Mouse (Mus musculus): ENCODE data around the gene Mphosph6.

The Mphosph6 gene

DNA sequence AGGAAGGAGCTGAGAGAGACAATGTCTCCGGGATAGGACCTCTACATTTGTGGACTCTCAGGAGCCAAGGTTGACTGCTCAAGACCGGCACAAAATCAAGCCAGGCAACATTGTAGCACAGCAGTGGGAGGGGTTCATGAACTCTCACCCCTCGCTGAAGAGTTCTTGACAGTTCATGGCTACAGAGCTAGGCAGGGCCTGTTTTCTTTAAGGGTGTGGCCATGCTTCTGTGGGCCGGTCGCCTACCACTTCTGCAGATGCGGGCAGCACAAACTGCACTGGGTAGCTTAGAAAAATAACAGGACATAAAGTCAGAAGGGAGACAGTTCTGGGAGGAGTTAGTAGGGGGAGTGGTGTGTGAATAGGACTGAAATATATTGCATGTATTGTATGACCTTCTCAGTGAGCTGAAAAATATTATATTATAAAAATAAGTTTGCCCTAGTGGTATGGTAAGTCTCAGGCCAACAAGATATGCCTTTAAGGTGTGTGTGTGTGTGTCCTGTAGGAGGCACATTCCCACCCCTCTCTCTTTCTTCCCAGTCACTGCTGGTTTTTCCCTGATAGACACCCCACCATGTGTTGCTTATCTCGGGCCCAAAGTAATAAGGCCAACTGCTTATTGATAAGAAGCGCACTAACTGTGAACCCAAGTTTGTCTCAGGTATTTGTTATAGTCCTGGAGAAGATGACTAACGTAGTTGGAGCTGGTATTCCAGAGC is 30.5 kb downstream of the Mphosph6 start:
- DNase-seq (ENCODE audit: extremely low spot score, low read depth, low spot score), result no peak

DNA sequence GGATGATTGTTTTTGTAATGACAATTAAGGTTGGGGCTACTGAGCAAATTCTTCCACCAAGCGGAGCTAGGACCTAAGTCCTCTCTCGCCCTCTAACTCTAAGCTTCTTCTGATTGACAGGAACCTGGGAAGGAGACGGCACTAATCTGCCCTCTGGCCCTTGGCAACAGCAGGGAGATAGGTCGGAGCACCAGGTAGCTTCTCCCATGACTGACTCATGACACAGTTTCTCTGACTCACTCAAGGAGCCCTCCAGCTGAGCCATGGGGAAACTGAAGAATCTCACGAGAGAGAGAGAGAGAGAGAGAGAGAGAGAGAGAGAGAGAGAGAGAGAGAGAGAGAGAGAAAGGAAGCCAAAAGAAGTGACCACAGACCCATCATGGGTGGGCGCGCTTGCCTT is 32.8 kb downstream of the Mphosph6 start:
- DNase-seq (ENCODE audit: extremely low spot score, low read depth, low spot score), result no peak

DNA sequence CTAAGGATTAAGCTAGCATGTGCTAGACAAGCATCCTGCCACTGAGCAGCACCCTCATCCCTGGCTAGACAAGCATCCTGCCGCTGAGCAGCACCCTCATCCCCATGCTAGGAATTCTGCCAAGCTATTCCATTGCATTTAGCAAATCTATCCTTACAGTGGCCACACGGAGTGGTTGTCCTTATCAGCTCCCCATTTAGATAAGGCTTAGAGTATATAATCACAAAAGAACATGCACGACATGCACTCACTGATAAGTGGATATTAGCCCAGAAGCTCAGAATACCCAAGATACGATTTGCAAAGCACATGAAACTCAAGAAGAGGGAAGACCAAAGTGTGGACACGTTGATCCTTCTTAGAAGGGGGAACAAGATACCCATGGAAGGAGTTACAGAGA is 35.8 kb downstream of the Mphosph6 start:
- no peak for DNase-seq (ENCODE audit: extremely low spot score, low read depth, low spot score)

DNA sequence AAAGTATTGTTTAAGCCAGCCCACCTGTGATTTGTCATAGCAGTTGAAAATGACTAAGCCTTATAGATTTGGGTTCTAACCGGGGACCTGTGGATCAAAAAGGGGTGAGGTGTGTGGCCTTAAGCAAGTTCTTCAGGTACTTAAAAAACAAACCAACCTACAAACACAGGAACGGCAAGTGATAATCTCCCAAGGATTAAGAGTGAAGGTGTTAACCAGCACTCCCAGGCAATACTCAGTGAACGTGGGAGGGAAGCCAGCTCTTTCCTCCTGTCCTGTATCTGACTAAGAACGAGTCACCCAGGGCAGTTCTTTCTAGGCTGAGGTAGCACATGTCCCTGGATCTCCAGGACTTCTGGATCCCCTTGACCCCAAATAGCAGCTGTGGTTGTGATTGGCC is 37.1 kb downstream of the Mphosph6 start:
- DNase-seq (ENCODE audit: extremely low spot score, low read depth, low spot score), result no peak

DNA sequence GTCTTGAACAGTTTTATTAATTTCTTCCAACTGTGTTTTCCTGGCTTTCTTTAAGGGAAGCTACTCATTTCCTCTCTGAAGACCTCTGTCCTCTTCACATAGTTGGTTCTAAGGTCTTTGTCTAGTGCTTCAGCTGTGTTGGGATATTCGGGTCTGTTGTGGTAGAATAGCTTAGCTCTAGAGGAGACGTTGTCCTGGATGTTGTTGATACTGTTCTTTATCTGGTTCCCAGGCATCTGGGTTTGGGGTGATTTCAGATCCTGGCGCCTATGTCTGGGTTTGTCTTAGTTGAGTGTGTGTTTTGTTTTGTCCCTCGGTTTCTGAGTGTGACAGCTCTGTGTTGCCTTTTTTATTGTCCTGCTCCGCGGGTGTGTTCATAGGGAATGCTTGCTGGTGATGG is 39.0 kb downstream of the Mphosph6 start:
- no peak for DNase-seq (ENCODE audit: extremely low spot score, low read depth, low spot score)

- DNase-seq (ENCODE audit: extremely low spot score, low read depth, low spot score), result no peak
These were observed 43.8 kb downstream of the Mphosph6 start for GRCm38 (mm10) chr8:117757900-117758299.

DNA sequence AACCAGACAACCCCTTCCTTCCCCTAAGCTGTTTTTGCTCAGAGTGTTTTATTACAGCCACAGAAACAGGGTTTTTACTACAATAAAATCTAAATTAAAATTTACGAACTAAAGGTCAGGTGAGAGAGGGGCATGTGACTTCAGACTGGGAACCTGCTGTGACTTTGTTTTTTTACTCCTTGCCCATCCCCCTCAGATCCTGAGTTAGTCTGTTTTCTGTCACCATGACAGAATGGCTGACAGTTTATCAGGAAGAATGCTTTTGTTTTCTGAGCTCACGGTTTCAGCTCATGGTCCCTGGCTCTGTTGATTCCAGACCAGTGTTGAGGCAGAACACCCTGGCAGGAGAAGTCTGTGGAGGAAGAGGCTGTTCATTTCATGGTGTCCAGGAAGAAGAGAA is 52.3 kb downstream of the Mphosph6 start:
- DNase-seq (ENCODE audit: extremely low spot score, low read depth, low spot score), result no peak

GRCm38 (mm10) chr8:117747886-117748730 is 53.6 kb downstream of the Mphosph6 start:
- DNase-seq (ENCODE audit: extremely low spot score, low read depth, low spot score), result no peak

- no peak for DNase-seq (ENCODE audit: extremely low spot score, low read depth, low spot score)
These were observed 54.3 kb downstream of the Mphosph6 start for GRCm38 (mm10) chr8:117747428-117747827.

- DNase-seq (ENCODE audit: extremely low spot score, low read depth, low spot score), result no peak
These were observed 55.1 kb downstream of the Mphosph6 start for GRCm38 (mm10) chr8:117746651-117747050.

DNA sequence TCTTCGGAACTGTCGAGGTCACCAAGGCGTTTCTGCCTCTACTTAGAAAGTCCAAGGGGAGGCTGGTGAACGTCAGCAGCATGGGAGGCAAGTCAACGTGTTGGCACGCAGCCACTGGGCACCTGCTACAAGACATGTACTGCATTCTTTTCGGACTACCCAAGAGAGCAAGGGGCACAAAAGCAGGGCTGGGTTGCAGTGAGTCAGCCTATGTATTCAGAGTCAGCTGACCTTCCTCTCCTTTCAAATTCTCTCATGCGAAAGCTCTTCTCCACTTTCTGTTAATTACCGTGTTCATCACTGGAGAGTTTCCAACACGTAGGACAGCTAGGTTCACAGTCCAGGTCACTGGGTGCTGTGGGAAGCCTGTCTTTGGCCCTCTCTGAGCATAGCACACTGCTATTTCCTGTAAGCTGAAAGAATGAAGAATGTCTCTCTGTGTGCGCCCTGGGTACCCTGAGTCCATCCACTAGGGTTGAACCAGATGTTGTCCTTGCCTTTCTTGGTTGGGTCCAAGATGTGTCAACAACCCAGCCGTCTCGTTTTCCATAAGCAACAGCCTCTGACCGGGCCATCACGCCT is 59.2 kb downstream of the Mphosph6 start:
- DNase-seq (ENCODE audit: extremely low spot score, low read depth, low spot score), result no peak

All from hindlimb bud, embryonic 11.5 days (tissue).